Mouse (Mus musculus) hindlimb bud, embryonic 11.5 days (tissue): ENCODE data around the gene Tbc1d2b.

ENCODE experiments used
- DNase-seq: peaks from one replicate; pipeline ENCODE4 v3.0.0-alpha.2; 2012; ENCODE audit warnings: low read depth, low spot score; ENCODE audit errors: extremely low spot score

Tbc1d2b gene

GRCm38 (mm10) chr9:90208655-90209054, 61.9 kb downstream of the Tbc1d2b start:
- no peak for DNase-seq

DNA sequence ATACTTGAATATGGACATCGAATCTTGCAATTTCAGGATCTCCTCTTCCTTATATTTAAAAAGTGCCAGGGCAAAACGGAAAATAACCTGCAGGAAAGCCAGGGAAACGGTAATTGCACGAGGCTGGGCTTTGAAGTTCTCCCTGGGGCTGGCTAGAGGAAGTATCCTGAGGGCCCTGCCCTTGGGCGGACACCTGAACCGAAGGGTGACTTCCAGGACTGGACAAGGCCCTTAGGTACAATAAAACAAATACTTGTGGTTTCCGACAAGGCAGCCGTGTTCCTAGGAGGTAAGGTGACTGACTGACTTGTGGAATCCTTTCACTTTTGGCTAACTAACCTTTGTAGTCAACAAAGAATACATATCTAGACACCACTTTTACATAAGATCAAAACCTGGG, 62.8 kb downstream of the Tbc1d2b start:
- no peak for DNase-seq

- peak; percentile 28 for DNase-seq
These were observed 64.1 kb downstream of the Tbc1d2b start for GRCm38 (mm10) chr9:90206500-90206899.

GRCm38 (mm10) chr9:90204396-90204915, 66.1 kb downstream of the Tbc1d2b start:
- DNase-seq: no peak

- no peak for DNase-seq
These were observed 67.4 kb downstream of the Tbc1d2b start for GRCm38 (mm10) chr9:90203233-90203632.

- no peak for DNase-seq
These were observed 69.1 kb downstream of the Tbc1d2b start for GRCm38 (mm10) chr9:90201541-90201940.

DNA sequence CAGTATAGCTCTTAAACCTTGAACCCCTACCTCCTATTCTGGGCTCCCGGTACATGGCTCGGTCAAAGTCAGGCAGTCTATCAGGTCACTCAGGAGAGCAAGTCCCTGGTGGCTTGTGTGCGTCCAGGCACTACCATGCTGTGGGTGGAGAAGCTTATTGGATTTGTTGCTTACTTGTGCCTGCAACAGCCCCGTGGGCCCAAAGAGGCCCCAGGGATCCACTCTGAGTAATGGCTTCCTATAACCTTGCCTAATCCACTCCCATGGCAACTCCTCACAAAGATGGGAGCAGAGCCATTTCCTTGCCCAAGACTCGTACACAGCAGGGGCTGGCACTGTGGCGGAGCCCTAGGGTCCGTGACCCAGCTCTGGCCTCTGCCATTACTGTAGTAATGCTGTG, 69.5 kb downstream of the Tbc1d2b start:
- DNase-seq: no peak

GRCm38 (mm10) chr9:90200501-90200900, 70.1 kb downstream of the Tbc1d2b start:
- no peak for DNase-seq

GRCm38 (mm10) chr9:90199611-90200010, 71.0 kb downstream of the Tbc1d2b start:
- no peak for DNase-seq

DNA sequence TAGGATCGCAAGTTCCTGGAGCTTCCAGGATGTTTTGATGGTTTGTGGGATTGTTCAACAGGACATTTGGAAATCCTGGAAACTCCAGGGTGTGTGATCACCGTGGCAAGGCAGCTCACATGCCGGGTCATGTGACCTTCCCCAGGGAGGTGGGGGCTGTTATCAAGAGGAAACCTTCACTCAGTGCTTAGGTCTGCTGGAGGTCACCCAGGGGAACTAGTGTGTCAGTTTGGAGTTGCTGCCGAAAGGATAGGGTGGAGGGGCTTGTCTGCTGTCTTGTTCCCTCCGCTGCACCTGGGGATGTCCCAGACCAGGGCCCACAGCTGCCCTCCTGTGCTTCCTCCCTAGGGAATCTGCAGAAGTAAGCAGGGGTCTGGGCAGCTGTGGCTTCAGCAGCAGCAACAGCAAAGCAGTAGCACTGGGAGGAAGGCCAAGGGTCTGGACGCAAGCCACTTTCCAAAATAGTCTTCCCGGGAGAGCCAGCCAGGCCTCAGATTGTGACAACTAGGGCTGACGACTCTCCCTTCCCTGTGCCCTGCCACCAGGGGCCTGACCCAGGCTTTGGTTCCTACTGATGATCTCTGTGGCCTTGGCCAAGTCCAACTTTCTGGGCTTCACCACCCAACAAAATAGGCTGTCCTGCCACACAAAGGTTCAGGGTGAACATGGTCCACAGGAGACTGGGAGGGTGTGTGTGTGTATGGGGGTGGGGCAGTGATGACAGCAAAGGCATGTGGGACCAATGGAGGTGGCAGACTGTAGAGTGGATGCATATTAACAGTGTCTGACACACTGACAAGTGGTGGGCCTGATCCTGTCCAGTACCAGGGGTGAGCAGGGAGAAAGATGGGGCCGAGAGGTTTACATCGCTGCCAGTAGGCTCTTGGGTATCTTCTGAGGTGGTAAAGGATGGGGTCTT, 71.8 kb downstream of the Tbc1d2b start:
- DNase-seq: no peak

DNA sequence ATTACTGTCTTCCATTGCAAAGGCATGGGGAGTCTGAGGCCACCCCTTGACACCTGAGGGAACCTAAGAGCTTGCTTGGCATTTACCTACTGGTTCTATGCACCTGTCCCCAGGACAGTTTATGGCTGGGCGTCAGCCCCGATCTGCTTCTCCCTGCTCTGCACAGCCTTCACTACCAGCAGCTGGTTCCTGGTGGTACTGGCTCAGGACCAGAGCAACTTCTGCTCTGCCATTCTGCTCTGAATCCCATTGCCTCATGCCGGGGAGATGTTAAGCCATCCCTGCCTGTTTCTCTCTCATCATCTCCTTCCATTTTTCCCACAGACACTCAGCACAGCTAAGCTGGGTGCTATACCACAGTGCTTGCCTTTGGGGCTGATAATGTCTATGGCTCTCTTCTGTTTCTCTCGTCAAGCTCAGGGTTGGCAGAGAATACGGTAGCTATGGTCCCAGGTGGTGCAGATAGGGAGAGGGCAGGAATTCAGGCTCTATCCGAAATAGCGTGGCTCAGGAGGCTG, 72.7 kb downstream of the Tbc1d2b start:
- no peak for DNase-seq

GRCm38 (mm10) chr9:90197116-90197665, 73.4 kb downstream of the Tbc1d2b start:
- DNase-seq: no peak

- no peak for DNase-seq
These were observed 74.3 kb downstream of the Tbc1d2b start for GRCm38 (mm10) chr9:90196262-90196661.

DNA sequence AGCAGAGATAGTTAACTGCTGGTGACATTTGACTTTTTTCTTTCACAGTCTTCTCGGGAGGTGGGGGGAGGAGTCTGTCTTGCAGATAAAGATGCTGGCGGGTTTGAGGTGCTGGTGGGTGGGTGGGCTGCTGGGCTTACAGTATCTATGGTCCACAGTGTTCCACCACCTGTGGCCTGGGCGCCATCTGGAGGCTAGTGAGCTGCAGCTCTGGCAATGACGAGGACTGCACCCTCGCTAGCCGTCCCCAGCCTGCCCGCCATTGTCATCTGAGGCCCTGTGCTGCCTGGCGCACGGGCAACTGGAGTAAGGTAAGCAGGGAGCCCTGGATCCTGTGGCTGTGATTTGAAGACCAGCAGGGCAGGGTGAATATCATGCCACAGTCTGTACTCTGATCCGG, 75.6 kb downstream of the Tbc1d2b start:
- no peak for DNase-seq

GRCm38 (mm10) chr9:90189391-90189790, 81.2 kb downstream of the Tbc1d2b start:
- DNase-seq: no peak

GRCm38 (mm10) chr9:90188893-90189292, 81.7 kb downstream of the Tbc1d2b start:
- no peak for DNase-seq

GRCm38 (mm10) chr9:90185356-90185910, 85.2 kb downstream of the Tbc1d2b start:
- no peak for DNase-seq

GRCm38 (mm10) chr9:90184116-90184515, 86.5 kb downstream of the Tbc1d2b start:
- no peak for DNase-seq

DNA sequence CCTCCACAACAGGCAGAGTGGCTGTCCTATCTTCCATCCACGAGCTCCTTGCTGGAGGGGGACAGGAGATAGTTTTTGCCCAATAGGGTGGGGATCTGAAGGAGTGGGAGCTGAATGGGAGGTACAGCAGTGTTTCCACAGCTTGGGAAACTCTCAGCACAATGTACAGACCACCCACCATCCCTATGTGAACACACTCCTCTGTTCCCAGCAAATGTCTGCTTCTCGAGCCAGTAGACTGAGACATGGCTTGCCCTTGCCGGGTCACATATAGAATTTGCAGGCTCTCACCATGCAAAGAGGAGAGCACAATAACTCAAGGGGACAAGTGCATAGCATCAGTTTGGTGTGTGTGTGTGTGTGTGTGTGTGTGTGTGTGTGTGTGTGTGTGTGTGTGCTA, 87.1 kb downstream of the Tbc1d2b start:
- no peak for DNase-seq

DNA sequence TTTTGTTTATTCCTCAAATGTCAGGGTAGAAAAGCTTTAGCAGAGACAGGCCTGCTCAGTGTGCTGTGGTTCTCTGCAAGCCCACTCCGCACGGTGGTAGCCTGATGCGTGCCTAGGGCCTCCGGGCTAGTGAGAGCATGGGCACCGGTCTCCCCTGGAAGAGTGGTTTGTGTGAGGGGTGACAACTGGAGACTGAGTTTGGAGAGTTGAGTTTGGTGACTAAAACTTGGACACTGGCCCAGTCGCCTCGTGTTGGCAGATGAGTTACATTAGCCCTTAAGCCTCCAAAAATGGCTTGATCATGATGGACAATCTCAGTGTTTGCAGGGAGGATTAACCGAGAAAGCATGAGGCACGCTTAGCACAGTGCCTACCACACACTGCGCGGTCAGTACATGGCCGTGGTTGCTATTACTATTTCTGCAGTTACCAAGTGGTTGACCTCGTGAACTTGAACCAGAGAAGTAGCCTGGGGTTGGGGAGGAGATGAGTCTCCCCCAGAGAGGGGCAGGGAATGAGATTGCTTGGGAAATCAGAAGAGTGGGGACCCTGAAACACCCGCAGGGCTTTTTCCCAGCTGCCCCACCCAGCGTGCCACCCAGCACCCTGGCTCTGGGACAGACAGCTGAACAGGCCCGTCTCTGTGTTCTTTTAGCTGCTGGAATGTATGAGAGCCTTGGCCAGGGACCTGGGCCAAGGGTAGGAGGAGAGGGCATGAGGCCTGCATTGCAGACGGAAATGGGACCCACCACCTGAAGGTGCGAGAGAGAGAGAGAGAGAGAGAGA, 87.8 kb downstream of the Tbc1d2b start:
- no peak for DNase-seq
